Mouse (Mus musculus) CD4-positive, CD25-positive, alpha-beta regulatory T cell, adult 4 months (primary cell): ENCODE data around the gene Defa2. TPM values are rescaled to one million over a fixed set of nuclear protein-coding genes. Genes with fewer than 3 reads are reported as not detected.
"Not testable (repeated sequence)": the region's sequence is repeated elsewhere in the genome, so short reads cannot be mapped to it uniquely, and the experiment has no call there.

Source experiments
- ATAC-seq: one replicate; pipeline ENCODE4 v1.8.0; 2017
- polyA plus RNA-seq, 2 experiments: library from polyadenylated mRNA; unstranded; fragments of 100-300 nt; shearing (Covaris generic); gene quantifications; one replicate each; pipeline ENCODE4 v1.2.1; 2017

Gene Defa2
- not detected for polyA plus RNA-seq

DNA sequence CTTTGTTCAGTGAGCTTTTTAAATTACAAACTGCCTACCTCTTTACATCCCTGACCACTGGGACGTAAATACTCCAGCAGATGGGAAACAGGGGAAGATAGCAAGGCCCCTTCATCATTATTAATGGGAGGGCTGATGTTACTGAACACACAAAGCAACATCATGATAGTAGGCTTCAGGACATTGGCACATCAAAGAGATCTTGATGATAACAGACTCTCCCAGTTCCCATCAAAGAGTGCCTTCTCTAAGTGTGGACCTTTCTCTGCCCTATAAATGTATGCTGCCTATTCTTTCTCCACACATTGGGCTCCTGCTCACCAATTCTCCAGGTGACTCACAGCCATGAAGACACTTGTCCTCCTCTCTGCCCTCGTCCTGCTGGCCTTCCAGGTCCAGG lies at the start of gene Defa2:
TSS of gene Defa2 (plus strand) at position 301 of the 400 bp plus-strand sequence.
- not testable (repeated sequence) for ATAC-seq

- ATAC-seq = not testable (repeated sequence)
Observed at GRCm38 (mm10) chr8:21391511-21391910, 13.2 kb downstream of the Defa2 start, which contains the start of gene Defa33. Gene Defa33 (plus strand): TSS chr8:21391811.

GRCm38 (mm10) chr8:21427111-21427510 lies 48.8 kb downstream of the Defa2 start, which contains the start of gene Defa36:
Gene Defa36 (plus strand): TSS chr8:21427411.
- not testable (repeated sequence) for ATAC-seq

Other genes with a start within 250 kb of the Defa2 start
- gene Defa30, start 243.9 kb upstream of the Defa2 start, polyA plus RNA-seq = not detected
- gene Defa22, start 216.2 kb upstream of the Defa2 start, polyA plus RNA-seq = not detected
- gene Defa31, start 186.9 kb upstream of the Defa2 start, polyA plus RNA-seq = not detected
- gene Gm15293, start 177.0 kb upstream of the Defa2 start, polyA plus RNA-seq = not detected
- not detected for gene Gm15292, start 128.8 kb upstream of the Defa2 start, polyA plus RNA-seq
- gene Defa27, start 63.0 kb upstream of the Defa2 start, polyA plus RNA-seq = not detected
- not detected for gene Defa29, start 51.5 kb upstream of the Defa2 start, polyA plus RNA-seq
- not detected for gene Defa33, start 13.3 kb downstream of the Defa2 start, polyA plus RNA-seq
- not detected for gene Defa36, start 48.9 kb downstream of the Defa2 start, polyA plus RNA-seq
- not detected for gene Gm7849, start 78.0 kb downstream of the Defa2 start, polyA plus RNA-seq
- gene Defa20, start 130.7 kb downstream of the Defa2 start, polyA plus RNA-seq = not detected
- not detected for gene Defa32, start 150.5 kb downstream of the Defa2 start, polyA plus RNA-seq
- not detected for gene Defa37, start 186.9 kb downstream of the Defa2 start, polyA plus RNA-seq
- gene Defa28, start 204.5 kb downstream of the Defa2 start, polyA plus RNA-seq = not detected
- not detected for gene Gm7861, start 216.0 kb downstream of the Defa2 start, polyA plus RNA-seq
- not detected for gene Defa26, start 239.7 kb downstream of the Defa2 start, polyA plus RNA-seq